Mouse (Mus musculus) NIH3T3 (cell line): ENCODE data around the gene Syt7.

Source experiments
- DNase-seq: peaks from one replicate; pipeline ENCODE4 v3.0.0-alpha.2; 2012; ENCODE audit warnings: low read depth

Gene Syt7

GRCm38 (mm10) chr19:10389391-10390098, 655 bp downstream of the Syt7 start:
- no peak for DNase-seq

DNA sequence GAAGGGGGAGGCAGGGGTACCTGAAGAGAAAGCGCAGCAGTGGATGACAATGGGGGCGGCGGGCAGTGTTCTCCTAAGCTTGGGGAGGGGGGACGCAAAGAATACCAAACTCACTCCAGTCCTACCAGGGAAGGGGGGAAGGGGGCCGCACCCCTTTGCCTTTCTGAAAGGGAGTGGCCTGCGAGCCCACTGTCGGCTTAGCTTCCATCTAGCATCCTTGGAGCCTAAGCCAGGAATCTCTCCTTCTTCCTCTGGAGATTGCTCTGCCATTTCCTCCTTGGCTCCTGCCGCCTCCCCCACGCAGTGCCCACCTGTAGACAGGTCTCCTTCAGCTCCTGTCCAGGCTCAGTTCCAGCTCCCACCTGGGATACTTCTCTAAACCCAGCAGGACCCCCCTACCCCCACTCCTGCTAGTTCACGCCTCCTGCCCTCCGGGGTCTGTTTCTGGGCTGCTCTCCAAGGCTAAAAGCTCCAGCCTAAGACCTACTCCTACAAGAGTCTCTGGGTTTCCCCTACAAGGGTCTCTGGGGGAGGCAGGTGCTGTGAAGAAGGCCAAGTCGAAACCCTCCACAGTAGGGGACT, 1.3 kb downstream of the Syt7 start:
- no peak for DNase-seq

DNA sequence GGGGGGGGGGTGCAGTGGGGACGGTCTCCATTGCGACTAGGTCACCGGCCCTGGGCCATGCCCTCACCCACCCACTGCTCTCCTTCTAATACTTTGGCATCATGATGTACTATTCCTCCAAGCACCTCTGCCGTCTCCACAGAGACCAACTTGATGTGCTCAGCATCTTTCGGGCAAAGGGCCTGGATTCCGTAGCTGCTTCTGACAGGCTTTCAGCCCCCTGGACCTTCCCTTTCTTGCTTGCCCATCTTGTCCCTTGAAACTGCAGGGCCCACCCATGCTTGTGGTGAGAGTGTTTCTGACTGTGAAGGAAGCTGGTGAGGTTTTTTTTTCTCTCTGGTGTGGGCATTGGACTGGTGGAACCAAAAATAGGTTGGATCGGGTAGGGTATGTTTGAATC, 2.1 kb downstream of the Syt7 start:
- no peak for DNase-seq

- DNase-seq, result peak; percentile 8
Observed at GRCm38 (mm10) chr19:10391995-10392394, 3.1 kb downstream of the Syt7 start.

DNA sequence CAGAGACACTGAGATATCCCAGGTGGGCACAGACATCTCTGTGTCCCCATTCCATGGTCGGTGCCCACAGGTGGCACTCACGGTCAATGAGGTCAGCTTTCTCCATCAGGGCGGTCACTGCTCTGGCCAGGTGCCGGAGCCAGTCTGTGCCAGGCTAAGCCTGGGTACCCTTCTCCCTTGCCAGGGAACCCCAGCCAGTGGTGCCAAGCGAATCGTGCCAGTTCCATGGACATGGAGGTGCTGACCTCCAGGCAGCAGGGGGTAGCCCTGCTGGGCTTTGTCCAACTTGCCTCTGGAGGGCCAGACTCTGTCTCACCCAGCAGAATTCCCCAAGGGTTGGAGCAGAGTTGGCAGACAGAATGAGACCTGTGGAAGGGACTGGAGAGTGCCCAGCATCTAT, 4.6 kb downstream of the Syt7 start:
- no peak for DNase-seq

- DNase-seq, result no peak
Observed at GRCm38 (mm10) chr19:10393874-10394500, 5.1 kb downstream of the Syt7 start.

DNA sequence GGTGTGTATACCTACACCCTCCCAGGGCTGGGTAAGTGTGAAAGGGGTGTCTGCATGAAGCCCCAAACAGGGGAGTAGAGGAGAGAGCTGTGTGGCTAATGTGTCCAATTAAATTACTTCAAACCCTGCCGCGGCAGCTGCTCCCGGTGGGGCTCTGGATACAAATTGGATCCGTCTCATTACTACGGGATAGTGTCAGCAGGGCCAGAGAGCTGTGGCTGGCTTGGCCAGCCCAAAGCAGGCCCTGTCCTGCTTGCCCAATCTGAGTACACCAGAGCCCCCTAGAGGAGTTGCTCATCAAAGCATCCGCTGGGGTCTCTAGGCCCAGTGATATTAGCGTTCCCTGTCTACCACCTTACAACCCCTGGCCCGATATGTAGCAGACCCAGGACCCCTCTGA, 6.3 kb downstream of the Syt7 start:
- peak; percentile 55 for DNase-seq

DNA sequence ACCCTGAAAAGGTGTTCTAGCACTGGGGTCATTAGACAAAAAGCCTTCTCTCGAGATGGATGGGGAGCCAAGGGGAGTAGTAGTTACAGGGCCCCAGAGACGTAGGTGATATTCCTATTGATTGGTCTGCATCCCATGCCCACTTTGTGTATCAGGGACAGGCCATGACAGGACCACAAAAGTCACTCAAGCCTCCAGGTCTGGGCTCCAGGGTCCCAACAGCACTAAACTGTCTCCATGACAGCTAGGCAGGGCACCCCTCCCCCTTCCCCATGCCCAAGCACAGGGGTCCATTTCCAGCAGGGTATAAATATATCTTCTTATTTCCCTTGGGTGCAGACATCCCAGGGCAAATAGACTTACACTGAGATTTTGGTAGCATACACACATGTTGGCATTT, 8.1 kb downstream of the Syt7 start:
- no peak for DNase-seq

- no peak for DNase-seq
Observed at GRCm38 (mm10) chr19:10397479-10398153, 8.7 kb downstream of the Syt7 start.

DNA sequence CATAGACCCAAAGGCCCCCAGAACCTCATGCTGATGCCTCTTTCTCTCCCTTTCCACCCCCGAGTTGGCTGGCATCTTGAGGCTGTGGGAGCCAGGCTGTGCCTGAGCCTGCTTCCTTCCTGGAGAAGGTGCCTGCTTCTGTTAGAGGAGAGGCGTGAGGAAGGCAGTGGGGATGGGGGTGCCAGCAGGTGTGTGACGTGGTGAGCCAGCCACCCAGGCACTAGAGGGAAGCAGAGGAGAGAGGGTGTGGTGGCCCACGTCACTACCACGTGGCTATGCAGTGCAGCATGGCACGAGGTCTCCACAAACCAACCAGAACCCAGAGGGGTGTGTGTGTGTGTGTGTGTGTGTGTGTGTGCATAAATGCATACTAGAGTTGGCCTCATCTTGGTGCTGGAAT, 9.4 kb downstream of the Syt7 start:
- DNase-seq, result no peak

DNA sequence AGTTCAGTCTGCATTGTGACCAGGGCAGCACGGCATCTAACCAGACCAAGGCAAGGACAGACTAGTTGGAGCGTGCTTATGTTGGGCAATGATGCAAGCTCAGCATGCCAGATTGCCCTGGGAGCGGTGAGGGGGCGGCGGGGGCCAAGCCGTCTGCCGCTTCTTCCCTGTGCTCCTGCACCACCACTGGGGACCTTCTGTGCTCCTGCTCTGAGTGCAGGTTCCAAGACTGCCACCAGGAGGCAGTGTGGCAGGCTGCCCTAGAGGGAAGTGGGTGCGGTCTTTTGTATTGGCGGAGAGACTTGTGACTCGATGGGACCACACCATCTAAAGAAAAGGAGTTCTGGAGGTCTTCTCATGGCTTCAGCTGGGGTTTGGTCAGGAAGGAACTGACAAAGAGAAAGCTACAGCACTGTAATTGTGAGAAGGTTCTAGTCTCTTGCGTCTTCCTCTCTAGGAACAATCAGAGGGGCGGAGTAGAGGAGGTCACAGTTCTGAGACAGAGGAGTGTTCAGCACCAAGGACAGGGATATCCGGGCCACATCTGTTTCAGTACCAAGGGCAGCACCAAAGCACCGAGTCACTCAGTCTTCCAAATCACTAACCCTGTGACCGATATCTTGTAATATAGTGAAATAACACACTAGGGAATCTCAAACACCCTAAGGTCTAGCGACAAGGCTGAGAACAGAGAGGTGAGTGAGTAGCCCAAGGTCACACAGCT, 14.0 kb downstream of the Syt7 start:
- peak; percentile 85 for DNase-seq

- no peak for DNase-seq
Observed at GRCm38 (mm10) chr19:10403593-10404380, 14.9 kb downstream of the Syt7 start.

DNA sequence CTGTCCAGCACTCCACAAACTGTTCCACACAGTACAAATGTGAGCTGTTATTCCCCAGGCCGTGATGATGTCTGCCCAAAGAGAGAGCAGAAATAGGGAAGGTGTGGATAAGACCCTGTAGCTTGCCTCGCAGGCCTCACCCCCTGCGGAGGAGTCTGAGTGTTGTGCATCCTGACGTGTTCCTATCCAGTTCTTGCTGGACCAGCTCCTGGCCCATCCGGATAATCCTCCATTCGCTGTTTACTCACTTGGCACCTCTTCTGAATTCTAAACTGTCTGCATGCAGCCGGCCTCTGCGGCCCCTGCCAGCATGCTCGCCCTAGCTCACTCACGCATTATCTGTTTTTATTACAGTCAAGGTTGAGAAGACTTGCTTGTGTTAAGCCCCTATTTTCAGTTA, 15.5 kb downstream of the Syt7 start:
- no peak for DNase-seq

GRCm38 (mm10) chr19:10404911-10405310, 16.0 kb downstream of the Syt7 start:
- no peak for DNase-seq

DNA sequence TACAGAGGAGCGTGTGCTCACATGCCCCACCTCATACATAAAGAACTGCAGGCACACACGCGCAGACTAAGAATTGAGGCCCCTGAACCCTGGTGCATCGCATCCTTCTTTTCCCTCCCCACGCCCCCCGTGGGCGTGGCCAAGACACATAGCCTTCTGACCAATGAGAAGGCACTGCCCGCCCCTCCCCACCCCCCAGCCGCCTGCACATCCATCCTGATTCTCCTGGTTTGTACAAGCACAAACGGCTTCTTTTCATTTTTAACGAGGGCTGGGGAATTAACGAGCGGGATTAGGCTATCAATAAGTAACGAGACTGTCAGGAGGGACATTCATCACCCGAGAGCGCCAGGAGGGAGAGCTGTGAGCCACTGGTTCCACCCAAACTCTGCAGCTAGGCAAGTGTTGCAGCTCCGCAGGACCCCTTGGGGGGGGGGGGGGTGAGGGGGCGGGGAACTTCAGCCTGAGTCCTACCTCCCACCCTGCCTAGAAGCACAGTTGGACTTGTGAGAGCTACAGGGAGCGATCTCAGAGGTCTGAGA, 24.9 kb downstream of the Syt7 start:
- DNase-seq, result peak; percentile 41

GRCm38 (mm10) chr19:10415508-10415907, 26.6 kb downstream of the Syt7 start:
- no peak for DNase-seq

GRCm38 (mm10) chr19:10416889-10417288, 28.0 kb downstream of the Syt7 start:
- DNase-seq, result peak; percentile 36

DNA sequence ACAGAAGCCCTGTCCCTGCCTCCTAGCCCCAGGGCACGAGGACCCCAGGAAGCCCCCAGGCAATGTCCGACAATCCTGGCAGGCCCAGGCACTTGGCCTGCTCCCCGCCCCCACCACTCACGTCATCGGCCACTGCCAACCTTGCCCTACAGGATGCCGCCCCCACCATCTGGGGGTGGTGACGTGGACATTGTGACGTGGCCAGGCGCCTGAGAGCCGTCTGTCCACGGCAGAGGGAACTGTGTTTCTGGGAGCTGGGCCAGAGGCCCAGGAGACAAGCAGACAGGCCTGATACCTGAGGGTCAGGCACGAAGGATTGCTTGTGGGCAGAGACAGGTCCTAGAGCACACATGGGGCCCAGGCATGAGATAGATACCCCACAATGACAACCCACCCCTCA, 28.5 kb downstream of the Syt7 start:
- peak; percentile 52 for DNase-seq

DNA sequence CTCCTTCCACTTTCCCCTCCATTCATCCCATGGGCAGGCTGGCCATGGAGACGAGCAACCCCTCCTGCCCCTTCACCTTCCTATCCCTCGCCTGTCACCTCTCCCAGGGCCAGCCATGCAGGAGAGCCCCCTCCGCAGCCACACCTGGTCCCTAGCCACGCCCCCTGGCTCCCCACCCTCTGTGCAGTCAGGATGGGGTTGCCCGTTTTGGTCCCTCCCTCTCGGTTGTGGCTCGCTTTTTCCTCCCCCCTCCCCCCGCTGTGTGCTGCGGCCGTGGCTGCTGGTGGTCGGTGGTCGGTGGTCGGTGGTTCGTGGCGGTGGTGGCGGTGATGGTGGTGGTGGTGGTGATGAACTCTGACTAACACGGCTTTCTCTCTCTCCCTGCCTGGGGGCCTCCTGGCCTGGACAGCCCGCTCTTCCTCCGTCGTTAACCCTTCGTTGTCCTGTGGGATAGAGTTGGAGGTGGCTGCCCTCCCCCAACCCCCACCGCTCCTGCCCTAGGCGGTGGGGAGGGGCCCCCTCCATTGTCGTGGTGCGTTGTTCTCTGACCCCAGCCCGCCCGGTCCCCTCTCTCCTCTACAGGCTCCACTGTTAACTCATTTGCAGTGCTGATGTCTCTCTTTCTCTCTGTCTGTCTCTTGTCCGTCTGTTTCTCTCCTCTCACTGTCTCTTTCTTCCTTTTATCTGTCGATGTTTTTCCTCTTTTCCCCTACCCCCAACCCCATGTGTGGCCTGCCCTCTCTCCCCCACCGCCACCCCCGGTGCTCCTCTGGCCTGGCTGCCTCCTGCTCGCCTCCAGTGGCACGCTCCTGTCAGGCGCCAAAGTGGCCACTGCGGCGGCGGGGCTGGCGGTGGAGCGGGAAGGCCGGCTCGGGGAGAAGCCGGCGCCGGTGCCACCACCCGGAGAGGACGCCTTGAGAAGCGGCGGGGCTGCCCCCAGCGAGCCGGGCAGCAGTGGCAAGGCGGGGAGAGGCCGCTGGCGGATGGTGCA, 33.4 kb downstream of the Syt7 start:
- no peak for DNase-seq

- peak; percentile 29 for DNase-seq
Observed at GRCm38 (mm10) chr19:10424751-10425150, 35.9 kb downstream of the Syt7 start.
